Mouse (Mus musculus) midbrain, embryonic 16.5 days (tissue): ENCODE results near the gene Fgd4. TPM values are rescaled to one million over a fixed set of nuclear protein-coding genes. Genes with fewer than 3 reads are reported as not detected.
"Not testable (repeated sequence)": the region's sequence is repeated elsewhere in the genome, so short reads cannot be mapped to it uniquely, and the experiment has no call there.

Experiments
- ATAC-seq: fragments of 200-750 bp; cut with Nextera tagmentation; 2 replicates; pipeline ENCODE4 v1.8.0; 2017; ENCODE audit warnings: moderate TSS enrichment
- H3K27ac ChIP-seq: fragments of 300-500 bp; sonication (generic); 2 replicates; pipeline ENCODE4 v1.5.1; 2014; ENCODE audit warnings: mild to moderate bottlenecking, low read length, mixed read lengths
- H3K27me3 ChIP-seq: fragments of 300-500 bp; sonication (generic); 2 replicates; pipeline ENCODE4 v1.6.1; 2014; ENCODE audit warnings: low read depth, low read length, mixed read lengths; ENCODE audit not compliant: control insufficient read depth, insufficient read depth
- H3K36me3 ChIP-seq: fragments of 300-500 bp; sonication (generic); 2 replicates; pipeline ENCODE4 v1.6.1; 2014; ENCODE audit warnings: mild to moderate bottlenecking, low read length, moderate library complexity, mixed read lengths; ENCODE audit not compliant: control insufficient read depth, insufficient read depth
- H3K4me1 ChIP-seq: fragments of 300-500 bp; sonication (generic); 2 replicates; pipeline ENCODE4 v1.6.1; 2014; ENCODE audit warnings: mild to moderate bottlenecking, low read length, mixed read lengths; ENCODE audit not compliant: control insufficient read depth, insufficient read depth
- H3K4me2 ChIP-seq: fragments of 300-500 bp; sonication (generic); 2 replicates; pipeline ENCODE4 v1.6.1; 2014; ENCODE audit warnings: mild to moderate bottlenecking, low read length, mixed read lengths
- H3K4me3 ChIP-seq: fragments of 300-500 bp; sonication (generic); 2 replicates; pipeline ENCODE4 v1.5.1; 2014; ENCODE audit warnings: low read depth, mild to moderate bottlenecking, low read length, moderate library complexity, mixed read lengths
- H3K9ac ChIP-seq: fragments of 300-500 bp; sonication (generic); 2 replicates; pipeline ENCODE4 v1.6.1; 2014; ENCODE audit warnings: low read depth, low read length, mixed read lengths
- H3K9me3 ChIP-seq: fragments of 300-500 bp; sonication (generic); replicated peaks from 2 replicates; pipeline ENCODE4 v1.6.1; 2014; ENCODE audit warnings: mild to moderate bottlenecking, low read length, mixed read lengths; ENCODE audit not compliant: control insufficient read depth, poor library complexity, severe bottlenecking
- WGBS: fragments of 180-500 bp; shearing (Covaris S2); extraction: QIAGEN DNeasy Blood & Tissue Kit; methylation state at CpG from one replicate; pipeline ENCODE4 v1.1.7; 2014; 5-methylcytosine and 5-hydroxymethylcytosine counted together
- polyA plus RNA-seq: library from polyadenylated mRNA; unstranded; fragments of >200 nt; fragmentation: Nextera tagmentation; extraction: Ambion mirVana; gene quantifications from 2 replicates; pipeline ENCODE4 v1.2.1, GENCODE M21; 2015

Fgd4 gene
- polyA plus RNA-seq, 1 experiment from 2014 or later: 17.0 TPM

DNA sequence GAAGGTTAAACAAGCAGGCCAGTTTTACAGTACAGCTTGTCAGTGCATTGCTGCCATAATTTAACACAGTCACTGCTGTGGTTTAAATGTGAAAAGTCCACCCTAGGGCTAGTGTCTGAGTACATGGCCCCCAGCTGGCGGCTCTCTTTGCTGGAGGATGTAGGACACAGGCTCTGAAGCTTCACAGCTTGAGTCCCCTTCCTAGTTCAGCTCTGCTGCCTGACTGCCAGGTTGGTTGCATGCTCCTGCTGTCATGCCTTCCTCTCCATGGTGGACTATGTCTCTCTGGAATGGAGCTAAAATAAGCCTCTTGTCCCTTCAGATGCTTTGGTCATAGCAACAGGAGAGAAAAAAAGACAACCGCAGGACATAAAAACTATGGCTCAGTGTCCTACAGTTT is 46.3 kb downstream of the Fgd4 start:
- no peak overlapping the region for H3K4me2 ChIP-seq
- H3K4me1 ChIP-seq: peaks cover 24% of the 10 kb centered on the region
- no peak overlapping the region for H3K9ac ChIP-seq
- no peak for ATAC-seq
- no peak overlapping the region for H3K27ac ChIP-seq
- H3K36me3 ChIP-seq: no peaks in the 10 kb centered on the region
- WGBS: 39% methylated on average over 2 of the region's 2 CpGs
- H3K27me3 ChIP-seq: no peaks in the 10 kb centered on the region
- H3K9me3 ChIP-seq: no peaks in the 10 kb centered on the region
- H3K4me3 ChIP-seq: no peak overlapping the region

DNA sequence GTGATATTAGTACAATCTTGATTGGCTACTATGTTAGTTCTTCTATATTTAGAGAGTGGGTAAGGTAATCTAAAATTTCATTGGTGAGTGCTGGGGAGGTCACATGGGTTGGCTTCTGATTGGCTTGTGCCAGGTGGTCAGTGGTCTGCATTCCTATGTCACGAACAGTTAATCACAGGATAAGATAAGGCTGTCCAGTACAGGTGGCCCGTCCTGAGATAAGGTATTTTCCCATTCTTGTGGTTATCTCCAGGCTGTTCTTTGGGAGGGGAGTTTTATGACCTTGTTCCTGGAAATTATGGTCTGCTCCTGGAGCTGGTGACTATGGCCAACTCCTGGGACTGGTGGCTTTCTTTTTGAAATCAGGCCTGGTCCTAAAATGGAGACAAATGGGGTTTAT is 48.2 kb downstream of the Fgd4 start:
- Histone ChIP-seq H3K9me3 (no peaks in the 10 kb centered on the region), H3K9ac (no peak overlapping the region), H3K4me1 (peaks cover 15% of the 10 kb centered on the region; the same call in 1 of the 2 replicates), H3K27ac (no peak overlapping the region), H3K4me2 (no peak overlapping the region), H3K27me3 (no peaks in the 10 kb centered on the region), H3K4me3 (no peak overlapping the region), H3K36me3 (no peaks in the 10 kb centered on the region)
- WGBS: 94% methylated on average over 2 of the region's 2 CpGs
- ATAC-seq: no peak

DNA sequence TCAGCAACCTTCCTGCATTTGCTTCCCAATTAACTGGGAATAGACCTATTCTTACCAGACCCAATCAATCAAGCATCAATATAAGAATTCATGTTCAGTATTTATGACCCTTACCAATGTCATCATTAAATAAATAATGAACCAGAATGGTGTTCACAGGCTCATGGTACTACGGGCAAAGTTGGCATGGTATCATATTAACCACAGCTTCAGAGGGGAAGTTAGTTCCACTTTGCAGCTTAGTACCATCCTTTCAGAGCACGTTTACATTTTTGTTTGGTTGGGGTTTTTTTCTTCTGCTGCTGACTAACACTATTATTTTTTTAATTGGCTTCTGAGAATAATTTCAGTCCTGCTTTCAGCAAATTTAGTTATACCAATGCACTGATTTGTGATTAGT is 51.2 kb downstream of the Fgd4 start:
- Histone ChIP-seq H3K27ac (no peak overlapping the region), H3K4me2 (no peak overlapping the region), H3K4me3 (no peak overlapping the region), H3K4me1 (peaks cover 4% of the 10 kb centered on the region; the same call in 1 of the 2 replicates), H3K36me3 (no peaks in the 10 kb centered on the region), H3K9ac (no peak overlapping the region), H3K9me3 (no peaks in the 10 kb centered on the region), H3K27me3 (no peaks in the 10 kb centered on the region)
- no peak for ATAC-seq
- 91% methylated on average over 2 of the region's 2 CpGs for WGBS

DNA sequence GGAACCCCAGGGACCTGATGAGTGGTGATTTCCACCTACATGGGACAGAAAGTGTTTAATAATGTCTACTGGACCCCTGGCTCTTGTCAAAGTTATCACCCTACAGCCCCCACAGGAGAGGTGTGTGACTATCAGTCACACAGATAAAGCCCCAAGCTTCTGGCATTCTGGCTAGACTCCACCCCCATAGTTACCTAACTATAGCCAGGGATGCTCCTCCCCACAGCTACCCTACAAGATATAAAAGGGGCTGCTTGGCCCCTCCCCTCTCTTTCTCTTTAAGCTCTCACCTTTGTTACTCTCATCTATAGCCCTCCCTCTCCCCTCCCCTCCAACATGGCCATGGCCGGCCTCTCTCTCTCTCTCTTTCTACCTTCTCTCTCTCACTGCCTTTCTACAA is 53.7 kb downstream of the Fgd4 start:
- no peak overlapping the region for H3K27ac ChIP-seq
- H3K4me2 ChIP-seq: no peak overlapping the region
- ATAC-seq: no peak
- 31% methylated on average over 1 of the region's 1 CpGs for WGBS
- no peaks in the 10 kb centered on the region for H3K27me3 ChIP-seq
- H3K4me3 ChIP-seq: no peak overlapping the region
- H3K9ac ChIP-seq: no peak overlapping the region
- no peaks in the 10 kb centered on the region for H3K9me3 ChIP-seq
- H3K36me3 ChIP-seq: no peaks in the 10 kb centered on the region
- no peaks in the 10 kb centered on the region for H3K4me1 ChIP-seq

DNA sequence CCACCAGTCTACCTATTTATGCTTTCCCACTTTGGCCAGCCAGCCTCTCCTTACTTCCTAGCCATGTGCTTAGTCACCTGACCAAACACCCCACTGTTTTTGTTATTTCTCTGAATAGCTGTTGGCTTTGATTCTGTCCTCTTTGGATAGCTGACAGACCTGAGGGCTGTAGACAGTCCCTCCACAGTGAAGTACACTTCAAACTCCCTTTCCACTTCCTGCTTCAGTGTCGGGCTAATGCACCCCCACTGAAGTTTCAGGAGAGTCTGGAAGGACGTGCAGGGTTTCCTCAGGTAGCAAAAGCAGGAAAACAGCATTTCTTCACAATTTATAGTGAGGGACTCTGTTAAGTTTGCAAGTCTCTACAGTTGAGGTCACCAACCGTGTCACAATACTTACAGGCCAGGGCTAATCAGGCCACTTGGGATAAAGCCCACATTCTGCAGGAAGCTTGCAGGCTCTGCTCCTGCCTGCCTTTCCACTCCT is 57.4 kb downstream of the Fgd4 start:
- Histone ChIP-seq H3K36me3 (no peaks in the 10 kb centered on the region), H3K27ac (no peak overlapping the region), H3K9me3 (no peaks in the 10 kb centered on the region), H3K4me3 (no peak overlapping the region), H3K4me1 (no peaks in the 10 kb centered on the region), H3K9ac (no peak overlapping the region), H3K27me3 (no peaks in the 10 kb centered on the region), H3K4me2 (no peak overlapping the region)
- WGBS: 72% methylated on average over 3 of the region's 3 CpGs
- no peak for ATAC-seq

DNA sequence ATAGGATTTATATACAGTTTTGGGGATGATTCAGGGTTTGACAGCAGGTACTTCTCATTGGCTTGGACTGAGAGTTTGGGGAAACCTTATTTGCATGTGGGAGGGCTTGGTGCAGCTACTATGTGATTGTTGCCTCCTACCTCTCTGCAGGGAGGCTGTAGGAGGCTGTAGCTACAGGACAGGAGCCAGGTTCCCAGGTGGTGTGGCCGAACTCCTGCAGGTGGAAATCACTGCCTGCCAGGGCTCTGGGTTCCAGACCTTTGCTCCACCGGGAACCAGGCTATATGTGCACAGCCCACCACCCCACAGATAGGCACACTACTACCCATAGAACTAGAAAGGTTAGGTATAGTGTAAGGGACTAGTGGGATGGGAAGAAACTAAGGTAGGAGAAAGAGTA is 61.0 kb downstream of the Fgd4 start:
- H3K4me2 ChIP-seq, H3K36me3 ChIP-seq, H3K27ac ChIP-seq, H3K9ac ChIP-seq, H3K4me1 ChIP-seq, H3K4me3 ChIP-seq, H3K9me3 ChIP-seq, H3K27me3 ChIP-seq, ATAC-seq: not testable (repeated sequence)
- WGBS: 77% methylated on average over 2 of the region's 2 CpGs

DNA sequence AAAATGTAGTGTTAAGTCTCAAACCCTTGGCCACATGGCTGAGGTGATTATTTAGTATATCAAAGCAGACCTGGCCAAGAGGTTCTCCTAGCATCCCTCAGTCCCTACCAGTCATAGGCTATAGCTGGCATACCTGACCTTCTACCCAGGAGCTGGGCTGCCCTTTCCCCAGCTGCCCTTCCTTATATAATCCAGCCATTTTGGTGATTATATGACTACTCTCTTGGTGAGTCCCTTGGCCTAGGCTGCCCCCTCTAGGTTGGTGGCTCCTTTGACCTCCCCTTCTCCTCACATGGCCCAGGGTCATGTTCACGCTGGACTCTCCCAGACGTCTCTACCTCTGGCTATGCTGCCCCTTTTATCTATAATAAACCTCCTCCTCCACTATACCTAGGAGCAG is 65.1 kb downstream of the Fgd4 start:
- H3K27ac ChIP-seq: no peak overlapping the region
- WGBS: 79% methylated on average over 2 of the region's 2 CpGs

DNA sequence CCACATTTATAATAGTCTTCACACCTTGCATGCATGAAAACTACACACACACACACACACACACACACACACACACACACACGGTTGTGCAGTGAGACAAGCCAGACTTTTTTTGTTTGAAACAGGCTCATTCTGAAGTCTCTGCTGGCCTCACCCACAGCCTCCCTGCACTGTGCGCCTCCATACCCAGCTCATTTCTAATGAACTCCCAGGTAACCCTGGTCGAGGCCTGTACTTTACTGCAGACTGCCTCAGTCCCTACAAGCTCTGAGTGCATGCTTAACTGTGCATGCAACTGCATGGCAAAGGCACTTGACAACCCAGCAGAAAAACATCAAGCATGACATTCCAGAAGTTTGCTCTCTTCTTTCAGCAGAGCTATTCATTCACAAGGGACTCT is 72.3 kb downstream of the Fgd4 start:
- 49% methylated on average over 3 of the region's 3 CpGs for WGBS
- peak; percentile 54; the same call in 1 of the 2 replicates for ATAC-seq
- no peak overlapping the region for H3K27ac ChIP-seq

More for the DNA sequence above, 65.1 kb downstream of the Fgd4 start:
- Histone ChIP-seq H3K9ac (no peak overlapping the region), H3K4me3 (no peak overlapping the region), H3K4me2 (no peak overlapping the region), H3K27me3 (no peaks in the 10 kb centered on the region), H3K4me1 (0 out of 2 replicates have a peak, but pooled peaks cover 2% of the 10 kb centered on the region), H3K9me3 (no peaks in the 10 kb centered on the region), H3K36me3 (no peaks in the 10 kb centered on the region)
- peak; percentile 48 for ATAC-seq

DNA sequence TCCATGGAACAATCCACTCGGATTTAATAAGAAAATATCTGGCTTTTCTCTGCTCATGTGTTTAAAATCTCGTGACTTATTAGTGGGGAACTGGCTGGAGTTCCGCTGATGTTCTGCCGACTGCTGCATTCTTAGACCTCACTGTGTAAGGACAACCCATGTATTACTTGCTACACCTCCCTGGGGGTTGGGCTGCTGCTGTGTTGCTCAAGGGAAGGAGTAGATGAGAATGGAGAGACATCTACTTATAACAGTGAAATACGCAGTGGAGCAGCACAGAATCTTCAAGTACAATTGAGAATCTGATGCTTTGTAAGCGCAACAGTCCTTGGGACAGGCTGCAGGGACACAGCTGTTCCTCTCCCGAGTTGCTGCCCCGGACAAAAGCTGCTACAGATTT is 73.1 kb downstream of the Fgd4 start:
- H3K4me3 ChIP-seq: no peak overlapping the region
- H3K27ac ChIP-seq: no peak overlapping the region
- no peaks in the 10 kb centered on the region for H3K36me3 ChIP-seq
- no peak overlapping the region for H3K9ac ChIP-seq
- peak overlapping the region; percentile 3; the same call in 1 of the 2 replicates for H3K4me2 ChIP-seq
- no peaks in the 10 kb centered on the region for H3K9me3 ChIP-seq
- WGBS: 34% methylated on average over 8 of the region's 8 CpGs
- ATAC-seq: no peak; the same call in 1 of the 2 replicates
- H3K4me1 ChIP-seq: peaks cover 16% of the 10 kb centered on the region
- H3K27me3 ChIP-seq: no peaks in the 10 kb centered on the region

More for the DNA sequence above, 72.3 kb downstream of the Fgd4 start:
- H3K36me3 ChIP-seq: no peaks in the 10 kb centered on the region
- no peak overlapping the region for H3K4me2 ChIP-seq
- peaks cover 16% of the 10 kb centered on the region for H3K4me1 ChIP-seq
- H3K9me3 ChIP-seq: no peaks in the 10 kb centered on the region
- no peaks in the 10 kb centered on the region for H3K27me3 ChIP-seq
- H3K9ac ChIP-seq: no peak overlapping the region
- no peak overlapping the region for H3K4me3 ChIP-seq
